Mouse (Mus musculus): ENCODE results near the gene Cdc42bpa.

Gene Cdc42bpa

GRCm38 (mm10) chr1:180193391-180193935 lies 233.2 kb downstream of the Cdc42bpa start:
- no peak for DNase-seq

GRCm38 (mm10) chr1:180194048-180194447 lies 233.8 kb downstream of the Cdc42bpa start:
- no peak for DNase-seq

DNA sequence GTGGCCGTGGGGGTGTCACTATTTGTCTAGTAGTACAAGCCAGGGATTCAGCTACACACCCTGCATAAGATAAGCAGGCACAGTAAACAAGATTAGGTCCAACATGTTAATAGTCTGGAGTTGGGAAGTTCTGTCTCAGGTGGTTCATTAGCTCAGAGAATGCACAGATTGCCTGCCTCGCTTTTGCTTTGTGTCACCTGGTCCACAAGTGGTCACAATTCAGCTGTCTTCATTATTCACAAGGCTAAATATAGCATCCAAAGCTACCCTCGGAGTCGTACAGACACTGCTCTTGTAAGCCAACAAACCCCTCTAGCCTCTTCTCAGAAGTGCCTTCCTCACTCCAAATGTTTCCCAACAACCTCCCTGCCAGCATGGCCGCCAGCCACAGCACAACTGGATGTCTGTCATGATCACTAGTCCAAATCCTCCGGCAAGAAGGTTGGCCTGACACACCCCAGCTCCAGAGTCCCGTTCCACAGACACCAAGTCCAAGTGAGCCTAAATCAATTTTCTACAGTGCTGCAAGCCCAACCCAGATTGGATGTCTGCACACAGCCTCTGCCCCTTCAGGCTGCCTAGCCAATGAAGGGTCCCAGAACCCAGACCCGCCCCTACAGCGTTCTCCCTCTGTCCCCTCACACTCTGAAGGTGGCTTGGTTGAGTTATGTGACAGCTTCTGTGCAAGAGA lies 234.7 kb downstream of the Cdc42bpa start:
- DNase-seq, result peak in 1 of 2 experiments; percentile 38

DNA sequence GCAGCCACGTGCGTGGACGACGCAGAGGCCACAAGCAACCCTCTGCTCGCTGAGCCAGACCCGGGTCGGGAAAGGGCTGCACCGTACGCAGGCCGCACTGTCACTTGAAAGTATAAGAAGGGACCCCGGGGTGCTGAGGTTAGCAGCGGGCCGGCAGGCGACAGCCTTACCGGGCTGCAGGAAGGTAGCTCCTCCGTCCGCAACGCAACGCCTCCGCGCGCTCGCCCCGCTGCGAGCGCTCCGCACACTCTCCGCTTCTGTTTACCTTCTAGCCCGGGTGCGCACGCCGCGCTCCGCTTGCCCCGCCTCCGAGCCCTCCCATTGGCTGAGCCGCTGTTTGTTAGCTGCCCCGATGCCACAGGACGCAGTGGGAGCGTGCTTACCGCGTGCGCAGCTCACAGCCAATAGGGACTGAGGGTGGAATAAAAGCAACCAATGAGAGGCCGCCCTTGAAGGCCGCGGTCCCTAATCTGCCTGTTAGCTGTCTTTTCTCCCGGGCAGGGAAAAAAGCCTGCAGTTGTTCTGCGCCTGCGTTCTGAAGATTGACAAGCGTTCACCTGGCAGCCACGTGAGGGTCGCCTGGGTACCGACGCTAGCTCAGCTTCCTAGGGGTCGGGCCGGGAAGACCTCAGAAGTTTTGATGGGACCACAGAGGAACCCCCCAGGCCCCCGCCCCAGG lies 235.6 kb downstream of the Cdc42bpa start:
- DNase-seq, result peak; percentile 98

- no peak for DNase-seq
Measured at GRCm38 (mm10) chr1:180196508-180196907, 236.2 kb downstream of the Cdc42bpa start.

- no peak for DNase-seq
Measured at GRCm38 (mm10) chr1:180197956-180198355, 237.7 kb downstream of the Cdc42bpa start.

- DNase-seq, result no peak
Measured at GRCm38 (mm10) chr1:180198959-180199714, 238.9 kb downstream of the Cdc42bpa start, which contains the start of gene Coq8a. TSS of gene Coq8a (minus strand) at chr1:180199602.

- DNase-seq, result no peak
Measured at GRCm38 (mm10) chr1:180199715-180200050, 239.4 kb downstream of the Cdc42bpa start.

DNA sequence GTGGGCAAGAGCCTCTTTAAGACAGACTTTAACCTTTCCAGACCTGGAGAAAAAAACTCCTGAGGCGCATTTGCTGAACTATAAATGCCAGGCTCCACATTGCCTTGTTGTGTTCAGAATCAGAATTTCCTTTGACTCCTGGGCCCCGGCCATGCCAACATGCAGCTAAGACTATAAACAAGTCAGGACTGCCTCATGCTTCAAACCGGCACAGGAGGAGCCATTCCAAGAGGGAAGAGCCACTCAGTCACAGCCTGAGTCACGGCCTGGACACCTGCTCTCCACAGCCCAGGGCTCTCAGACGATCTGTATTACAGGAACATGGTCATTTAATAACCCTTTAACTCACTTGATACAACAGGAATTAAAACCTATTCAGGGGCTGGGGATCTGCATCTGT lies 240.4 kb downstream of the Cdc42bpa start:
- DNase-seq, result no peak

DNA sequence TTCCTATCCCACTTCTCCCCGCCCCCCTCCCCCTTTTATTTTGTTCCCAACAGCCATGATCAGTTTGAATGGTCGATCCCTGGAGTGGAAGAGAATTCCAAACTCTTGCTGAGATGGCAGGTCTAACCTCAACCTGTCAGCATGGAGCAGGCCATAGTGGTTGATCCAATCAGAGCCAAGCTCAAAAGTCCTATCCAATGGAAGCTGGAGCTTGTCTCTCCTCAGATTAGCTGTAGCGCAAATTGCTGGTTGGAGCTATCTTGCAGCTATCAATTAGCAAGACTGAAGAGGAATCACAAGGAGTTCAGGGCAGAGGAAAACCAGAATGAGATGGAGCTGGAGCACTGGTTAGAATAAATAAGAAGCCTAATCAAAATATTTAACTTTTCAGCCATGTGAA lies 248.1 kb downstream of the Cdc42bpa start:
- no peak for DNase-seq

DNA sequence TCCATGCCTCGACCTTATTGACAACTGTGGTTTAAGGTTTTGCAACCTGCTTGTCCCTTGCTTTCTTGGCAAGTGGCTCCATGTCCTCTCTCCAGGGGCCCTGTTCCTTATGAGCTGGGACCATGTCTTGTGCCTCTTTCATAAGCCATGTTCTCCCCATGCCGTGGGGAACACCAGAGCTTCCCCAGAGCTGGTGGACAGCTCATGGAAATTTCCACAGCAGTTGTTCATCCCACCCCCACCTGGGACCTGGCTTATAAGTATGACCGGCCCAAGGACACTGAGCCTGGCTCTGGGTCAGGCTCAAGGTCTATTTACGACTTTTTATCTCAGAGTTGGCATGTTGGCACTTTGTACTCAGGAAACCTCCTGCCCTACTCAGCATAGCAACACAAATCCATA lies 249.8 kb downstream of the Cdc42bpa start:
- DNase-seq, result peak; percentile 19 to 23

- DNase-seq, result peak in 1 of 2 experiments; percentile 34
Measured at GRCm38 (mm10) chr1:180210781-180211271, 250.6 kb downstream of the Cdc42bpa start.

GRCm38 (mm10) chr1:180212911-180213310 lies 252.6 kb downstream of the Cdc42bpa start:
- no peak for DNase-seq

DNA sequence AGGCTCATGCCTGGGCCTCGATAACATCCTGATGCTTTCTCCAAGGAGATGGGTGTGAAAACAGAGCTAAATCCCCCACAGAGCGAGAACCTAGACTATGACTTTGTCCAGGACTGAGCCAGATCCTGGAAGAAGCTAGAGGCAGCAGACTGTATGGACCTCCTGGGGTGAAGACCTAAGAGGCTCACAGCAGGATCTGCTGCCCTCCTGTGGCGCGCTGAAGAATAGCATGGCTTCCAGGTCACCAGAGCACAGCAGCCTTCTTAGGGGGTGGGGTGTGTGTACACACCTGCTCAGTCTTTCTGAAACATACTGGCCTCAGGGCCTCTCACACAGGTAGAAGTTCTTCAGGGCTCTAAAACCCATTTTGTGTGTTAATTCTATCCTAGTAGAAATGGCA lies 254.8 kb downstream of the Cdc42bpa start:
- peak; percentile 68 for DNase-seq

Data from cerebellum, postnatal 36 days (tissue).